Mouse (Mus musculus) intestine, postnatal 0 days (tissue): ENCODE results near the gene Ttll6. TPM values are rescaled to one million over a fixed set of nuclear protein-coding genes. Genes with fewer than 3 reads are reported as not detected.
"Not testable (repeated sequence)": the region's sequence is repeated elsewhere in the genome, so short reads cannot be mapped to it uniquely, and the experiment has no call there.

Source experiments
- ATAC-seq: fragments of 200-750 bp; cut with Nextera tagmentation; 2 replicates; pipeline ENCODE4 v1.8.0; 2017; ENCODE audit warnings: mild to moderate bottlenecking, moderate TSS enrichment, moderate library complexity
- H3K27ac ChIP-seq: fragments of 300-500 bp; sonication (generic); 2 replicates; pipeline ENCODE4 v1.5.1; 2014; ENCODE audit warnings: mild to moderate bottlenecking, low read depth, low read length, moderate library complexity
- H3K27me3 ChIP-seq: fragments of 300-500 bp; sonication (generic); replicated peaks from 2 replicates; pipeline ENCODE4 v1.6.1; 2014; ENCODE audit warnings: low read length, mixed read lengths; ENCODE audit not compliant: control insufficient read depth, insufficient read depth
- H3K36me3 ChIP-seq: fragments of 300-500 bp; sonication (generic); 2 replicates; pipeline ENCODE4 v1.6.1; 2014; ENCODE audit warnings: mild to moderate bottlenecking, moderate library complexity; ENCODE audit not compliant: control insufficient read depth, insufficient read depth
- H3K4me1 ChIP-seq: fragments of 300-500 bp; sonication (generic); replicated peaks from 2 replicates; pipeline ENCODE4 v1.6.1; 2014; ENCODE audit warnings: antibody characterized with exemption, low read length, mixed read lengths; ENCODE audit not compliant: control insufficient read depth, insufficient read depth
- H3K4me2 ChIP-seq: fragments of 300-500 bp; sonication (generic); replicated peaks from 2 replicates; pipeline ENCODE4 v1.6.1; 2014; ENCODE audit warnings: low read depth, mild to moderate bottlenecking, moderate library complexity
- H3K4me3 ChIP-seq: fragments of 300-500 bp; sonication (generic); 2 replicates; pipeline ENCODE4 v1.5.1; 2014; ENCODE audit warnings: low read depth, low read length
- H3K9ac ChIP-seq: fragments of 300-500 bp; sonication (generic); 2 replicates; pipeline ENCODE4 v1.6.1; 2014; ENCODE audit warnings: mild to moderate bottlenecking, low read depth, low read length
- H3K9me3 ChIP-seq: fragments of 300-500 bp; sonication (generic); 2 replicates; pipeline ENCODE4 v1.6.1; 2016; ENCODE audit warnings: mixed run types; ENCODE audit not compliant: control insufficient read depth
- CTCF ChIP-seq: sonication (generic); IDR thresholded peaks from 2 replicates; pipeline ENCODE4 v1.5.1; 2016; ENCODE audit warnings: low read depth, mild to moderate bottlenecking, control low read depth, antibody characterized with exemption, moderate library complexity
- WGBS: fragments of 180-500 bp; shearing (Covaris S2); extraction: QIAGEN DNeasy Blood & Tissue Kit; methylation state at CpG from one replicate; pipeline ENCODE4 v1.1.7; 2014; 5-methylcytosine and 5-hydroxymethylcytosine counted together
- polyA plus RNA-seq: library from polyadenylated mRNA; unstranded; fragments of >200 nt; fragmentation: Nextera tagmentation; extraction: Ambion mirVana; gene quantifications from 2 replicates; pipeline ENCODE4 v1.2.1, GENCODE M21; 2015

Gene Ttll6
- polyA plus RNA-seq, 1 experiment from 2014 or later = 0.10 TPM

GRCm38 (mm10) chr11:96110950-96111349 lies 22.6 kb upstream of the Ttll6 start:
- not testable (repeated sequence) for H3K4me2 ChIP-seq, H3K4me1 ChIP-seq, H3K4me3 ChIP-seq, H3K36me3 ChIP-seq, H3K27ac ChIP-seq, H3K9me3 ChIP-seq, H3K27me3 ChIP-seq, ATAC-seq, H3K9ac ChIP-seq
- peak; percentile 43 for TF ChIP-seq CTCF
- WGBS = 66% methylated on average over 2 of the region's 2 CpGs

DNA sequence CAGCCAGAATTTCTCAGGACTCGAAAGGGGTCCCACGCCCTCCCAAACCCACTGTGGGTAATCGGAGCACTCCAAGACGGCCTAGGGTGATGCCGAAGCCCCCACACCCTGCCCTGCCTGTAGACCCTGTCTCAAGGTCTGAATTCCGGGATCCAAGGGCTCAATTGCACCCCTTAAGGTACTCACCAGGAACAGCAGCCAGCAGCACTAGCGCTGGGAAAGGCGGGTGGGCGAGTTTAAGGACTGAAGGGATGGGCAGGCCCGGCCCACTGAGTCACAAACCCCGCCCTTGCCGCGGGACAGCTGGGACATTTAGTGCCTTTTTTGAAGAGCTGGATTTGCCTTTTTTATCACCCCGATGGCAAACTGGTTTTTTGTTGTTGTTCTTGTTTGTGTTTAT lies 21.8 kb upstream of the Ttll6 start, which contains the start of gene Calcoco2:
Gene Calcoco2 (minus strand): TSS at position 214 of the 400 bp plus-strand sequence.
- no peak within 1 kb of the TSS for H3K4me3 ChIP-seq
- ATAC-seq = no peak
- no peaks in the 10 kb centered on the region for H3K36me3 ChIP-seq
- WGBS = 48% methylated on average over 14 of the region's 14 CpGs
- no peak within 1 kb of the TSS for H3K27ac ChIP-seq
- H3K27me3 ChIP-seq = no peaks in the 10 kb centered on the region
- no peaks in the 10 kb centered on the region for H3K4me1 ChIP-seq
- H3K9ac ChIP-seq = no peak within 1 kb of the TSS
- no peaks in the 10 kb centered on the region for H3K9me3 ChIP-seq
- no peak within 1 kb of the TSS for H3K4me2 ChIP-seq
- TF ChIP-seq CTCF = no peak

- Histone ChIP-seq H3K4me1 (no peaks in the 10 kb centered on the region), H3K4me3 (no peak overlapping the region), H3K4me2 (no peak overlapping the region), H3K27ac (no peak overlapping the region), H3K9me3 (no peaks in the 10 kb centered on the region), H3K27me3 (no peaks in the 10 kb centered on the region), H3K36me3 (no peaks in the 10 kb centered on the region), H3K9ac (no peak overlapping the region)
- WGBS = 55% methylated on average over 2 of the region's 2 CpGs
- ATAC-seq = no peak
- no peak for TF ChIP-seq CTCF
Observed at GRCm38 (mm10) chr11:96114077-96114476, 19.5 kb upstream of the Ttll6 start.

- WGBS = 93% methylated on average over 6 of the region's 6 CpGs
- H3K9me3 ChIP-seq = no peaks in the 10 kb centered on the region
- no peak overlapping the region for H3K4me3 ChIP-seq
- H3K27me3 ChIP-seq = no peaks in the 10 kb centered on the region
- no peak overlapping the region for H3K4me2 ChIP-seq
- ATAC-seq = no peak
- H3K9ac ChIP-seq = no peak overlapping the region
- no peak overlapping the region for H3K27ac ChIP-seq
- no peaks in the 10 kb centered on the region for H3K4me1 ChIP-seq
- TF ChIP-seq CTCF = no peak
- H3K36me3 ChIP-seq = no peaks in the 10 kb centered on the region
Observed at GRCm38 (mm10) chr11:96115416-96115815, 18.2 kb upstream of the Ttll6 start.

GRCm38 (mm10) chr11:96116116-96116515 lies 17.5 kb upstream of the Ttll6 start:
- ATAC-seq = no peak
- 56% methylated on average over 3 of the region's 3 CpGs for WGBS
- TF ChIP-seq CTCF = no peak
- Histone ChIP-seq H3K9ac (no peak overlapping the region), H3K27ac (no peak overlapping the region), H3K4me1 (no peaks in the 10 kb centered on the region), H3K4me3 (no peak overlapping the region), H3K4me2 (no peak overlapping the region), H3K36me3 (no peaks in the 10 kb centered on the region), H3K27me3 (no peaks in the 10 kb centered on the region), H3K9me3 (no peaks in the 10 kb centered on the region)

DNA sequence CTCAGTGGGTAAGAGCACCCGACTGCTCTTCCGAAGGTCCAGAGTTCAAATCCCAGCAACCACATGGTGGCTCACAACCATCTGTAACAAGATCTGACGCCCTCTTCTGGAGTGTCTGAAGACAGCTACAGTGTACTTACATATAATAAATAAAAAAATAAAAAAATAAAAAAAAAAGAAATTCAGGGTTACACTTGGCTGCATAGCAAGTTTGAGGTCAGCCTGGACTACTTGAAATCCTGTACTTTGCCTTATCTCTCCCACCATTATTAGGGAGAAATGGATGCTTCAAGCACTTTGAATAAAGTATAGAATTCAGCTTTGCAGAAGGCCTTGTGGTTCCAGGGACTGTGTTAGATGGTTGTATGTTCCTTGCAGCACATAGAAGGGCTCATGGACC lies 16.7 kb upstream of the Ttll6 start:
- not testable (repeated sequence) for H3K4me3 ChIP-seq, H3K9me3 ChIP-seq, H3K27me3 ChIP-seq, H3K4me2 ChIP-seq, ATAC-seq, H3K4me1 ChIP-seq, H3K27ac ChIP-seq, H3K36me3 ChIP-seq, H3K9ac ChIP-seq
- 62% methylated on average over 3 of the region's 3 CpGs for WGBS

DNA sequence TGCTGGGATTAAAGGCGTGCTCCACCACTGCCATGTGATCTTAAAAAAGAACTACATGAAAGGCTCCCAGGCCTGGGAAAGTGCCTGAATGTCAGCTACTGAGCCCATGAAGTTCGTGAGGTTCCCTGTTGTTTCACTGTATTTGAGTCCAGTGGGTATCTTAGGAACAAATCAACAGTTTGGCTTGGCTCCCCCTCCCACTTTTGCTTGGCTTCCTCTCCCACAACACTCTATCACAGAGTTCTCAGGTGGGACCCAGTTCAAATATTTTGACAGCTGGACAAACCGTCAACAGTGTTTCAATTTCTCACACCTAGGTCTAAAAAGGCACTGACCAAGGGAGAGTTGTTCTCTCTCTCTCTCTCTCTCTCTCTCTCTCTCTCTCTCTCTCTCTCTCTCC lies 14.2 kb upstream of the Ttll6 start:
- Histone ChIP-seq H3K4me2 (no peak overlapping the region), H3K27ac (no peak overlapping the region), H3K4me3 (no peak overlapping the region), H3K4me1 (no peaks in the 10 kb centered on the region; the same call in 1 of the 2 replicates), H3K36me3 (no peaks in the 10 kb centered on the region), H3K9ac (no peak overlapping the region), H3K9me3 (no peaks in the 10 kb centered on the region), H3K27me3 (peaks cover 11% of the 10 kb centered on the region; the same call in 1 of the 2 replicates)
- TF ChIP-seq CTCF = no peak
- no peak for ATAC-seq
- WGBS = 72% methylated on average over 3 of the region's 3 CpGs

GRCm38 (mm10) chr11:96122806-96123205 lies 10.8 kb upstream of the Ttll6 start:
- WGBS = 65% methylated on average over 4 of the region's 4 CpGs
- H3K9ac ChIP-seq, H3K9me3 ChIP-seq, H3K4me2 ChIP-seq, H3K27ac ChIP-seq, ATAC-seq, H3K4me3 ChIP-seq, H3K4me1 ChIP-seq, H3K36me3 ChIP-seq: not testable (repeated sequence)
- H3K27me3 ChIP-seq = peaks cover 31% of the 10 kb centered on the region; the same call in 1 of the 2 replicates
